Mouse (Mus musculus): Measurements from ENCODE around the gene Galnt10. TPM values are rescaled to one million over a fixed set of nuclear protein-coding genes. Genes with fewer than 3 reads are reported as not detected.

The Galnt10 gene
- polyA plus RNA-seq, 1 experiment: 19.4 TPM

DNA sequence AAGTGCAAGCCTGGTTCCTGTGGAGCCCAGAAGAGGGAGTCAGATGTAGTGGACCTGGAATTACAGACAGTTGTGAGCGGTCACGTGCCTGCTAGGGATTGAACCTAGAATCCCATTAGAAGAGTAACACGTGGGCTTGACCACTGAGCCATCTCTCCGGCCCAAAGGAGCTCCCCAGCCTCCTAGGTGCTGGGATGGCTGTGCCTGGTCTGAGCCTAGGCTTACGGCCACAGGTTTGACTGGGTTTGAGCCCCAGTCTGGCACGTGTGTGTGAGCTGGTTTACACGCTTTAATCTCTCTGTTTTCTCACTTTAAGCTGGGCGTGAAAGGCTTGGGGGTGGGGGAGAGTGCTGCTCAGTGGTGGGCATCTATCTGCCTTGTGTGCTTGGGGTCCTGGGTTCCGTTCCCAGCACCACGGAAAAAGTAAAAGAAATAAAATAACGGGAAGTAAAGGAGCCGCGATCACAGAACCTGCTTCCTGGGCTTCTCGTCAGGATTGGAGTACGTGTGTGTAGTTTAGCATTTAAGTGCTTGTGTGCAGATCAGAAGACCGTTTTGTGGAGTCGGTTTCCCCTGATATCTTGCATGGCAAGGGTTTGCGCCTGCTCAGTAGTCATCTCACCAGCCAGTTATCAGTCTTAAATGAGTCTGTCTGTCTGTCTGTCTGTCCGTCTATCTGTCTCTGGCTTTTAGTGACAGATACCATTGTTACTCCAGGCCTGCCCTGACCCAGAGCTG lies 16.4 kb downstream of the Galnt10 start:
- no peak for DNase-seq (ENCODE audit: low read depth in 1 of 2, low spot score in 2 of 2)
- WGBS: 83% methylated on average over 19 of the region's 19 CpGs
- H3K4me1 ChIP-seq (ENCODE audit: control insufficient read depth, insufficient read depth, insufficient read length): peaks cover 12% of the 10 kb centered on the region; the same call in 1 of the 2 replicates
- TF ChIP-seq POLR2A (IDR thresholded peaks at IDR 0.05; ENCODE audit: low read depth, low read length): no peak
- no peak for TF ChIP-seq CTCF (IDR thresholded peaks at IDR 0.05; ENCODE audit: extremely low read depth, insufficient read depth, insufficient read length, insufficient replicate concordance)
- no peaks in the 10 kb centered on the region for H3K27me3 ChIP-seq (ENCODE audit: control insufficient read depth, insufficient read depth, low read length)
- H3K27ac ChIP-seq (ENCODE audit: insufficient read depth, low read length): peak overlapping the region; percentile 10; the same call in 1 of the 2 replicates
- H3K4me3 ChIP-seq (ENCODE audit: extremely low read depth, insufficient read depth, insufficient read length): no peak overlapping the region
- H3K36me3 ChIP-seq (ENCODE audit: control insufficient read depth, insufficient read depth, low read length): no peaks in the 10 kb centered on the region

DNA sequence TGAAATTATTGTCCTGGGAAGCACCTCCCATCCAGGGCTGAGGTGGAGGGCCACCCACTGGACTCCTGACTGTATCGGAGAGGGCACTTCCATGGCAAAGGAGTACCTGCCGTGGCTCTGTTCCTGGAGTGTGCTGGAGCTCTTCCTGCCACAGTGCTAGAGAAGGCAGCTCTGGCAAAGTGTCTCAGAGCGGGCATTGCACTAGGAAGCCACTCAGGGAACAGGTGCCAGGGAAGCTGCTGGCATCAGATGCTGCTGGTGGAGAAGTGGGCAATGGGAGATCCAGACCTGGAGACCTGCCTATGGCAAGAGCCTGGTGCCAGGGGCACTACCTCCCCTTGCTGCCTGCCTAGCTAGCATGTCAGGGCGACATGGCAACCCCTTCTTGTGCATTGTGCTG lies 17.0 kb downstream of the Galnt10 start:
- no peaks in the 10 kb centered on the region for H3K36me3 ChIP-seq (ENCODE audit: control insufficient read depth, insufficient read depth, low read length)
- DNase-seq (ENCODE audit: low read depth in 1 of 2, low spot score in 2 of 2): no peak
- H3K27me3 ChIP-seq (ENCODE audit: control insufficient read depth, insufficient read depth, low read length): no peaks in the 10 kb centered on the region
- peak overlapping the region; percentile 10; the same call in 1 of the 2 replicates for H3K27ac ChIP-seq (ENCODE audit: insufficient read depth, low read length)
- no peak for TF ChIP-seq POLR2A (IDR thresholded peaks at IDR 0.05; ENCODE audit: low read depth, low read length)
- no peak for TF ChIP-seq CTCF (IDR thresholded peaks at IDR 0.05; ENCODE audit: extremely low read depth, insufficient read depth, insufficient read length, insufficient replicate concordance)
- WGBS: 95% methylated on average over 4 of the region's 4 CpGs
- peaks cover 12% of the 10 kb centered on the region; the same call in 1 of the 2 replicates for H3K4me1 ChIP-seq (ENCODE audit: control insufficient read depth, insufficient read depth, insufficient read length)
- H3K4me3 ChIP-seq (ENCODE audit: extremely low read depth, insufficient read depth, insufficient read length): no peak overlapping the region

DNA sequence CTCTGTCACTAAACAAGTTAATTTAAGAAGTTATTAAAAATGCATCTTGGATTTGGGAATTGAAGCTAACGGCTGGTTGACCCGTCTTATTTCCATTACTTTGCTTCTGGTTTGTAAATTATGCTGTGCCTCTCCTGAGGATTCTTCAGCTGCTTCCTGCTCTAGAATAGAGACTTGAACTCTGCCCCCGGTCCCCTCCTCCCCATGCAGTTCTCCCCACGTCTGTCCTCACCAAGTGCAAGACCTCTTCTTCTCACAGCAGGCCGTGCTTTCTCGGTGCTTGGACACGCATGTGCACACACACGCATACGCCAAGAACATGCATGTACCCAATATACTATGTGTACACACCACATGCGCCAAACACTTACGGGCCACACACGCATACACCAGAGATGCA lies 18.0 kb downstream of the Galnt10 start:
- WGBS: 85% methylated on average over 12 of the region's 12 CpGs
- Histone ChIP-seq H3K36me3 (ENCODE audit: control insufficient read depth, insufficient read depth, low read length) (no peaks in the 10 kb centered on the region), H3K27me3 (ENCODE audit: control insufficient read depth, insufficient read depth, low read length) (no peaks in the 10 kb centered on the region), H3K4me3 (ENCODE audit: extremely low read depth, insufficient read depth, insufficient read length) (no peak overlapping the region), H3K4me1 (ENCODE audit: control insufficient read depth, insufficient read depth, insufficient read length) (peaks cover 12% of the 10 kb centered on the region; the same call in 1 of the 2 replicates), H3K27ac (ENCODE audit: insufficient read depth, low read length) (no peak overlapping the region)
- TF ChIP-seq POLR2A (IDR thresholded peaks at IDR 0.05; ENCODE audit: low read depth, low read length) (no peak), CTCF (IDR thresholded peaks at IDR 0.05; ENCODE audit: extremely low read depth, insufficient read depth, insufficient read length, insufficient replicate concordance) (no peak)
- DNase-seq (ENCODE audit: low read depth in 1 of 2, low spot score in 2 of 2): no peak

DNA sequence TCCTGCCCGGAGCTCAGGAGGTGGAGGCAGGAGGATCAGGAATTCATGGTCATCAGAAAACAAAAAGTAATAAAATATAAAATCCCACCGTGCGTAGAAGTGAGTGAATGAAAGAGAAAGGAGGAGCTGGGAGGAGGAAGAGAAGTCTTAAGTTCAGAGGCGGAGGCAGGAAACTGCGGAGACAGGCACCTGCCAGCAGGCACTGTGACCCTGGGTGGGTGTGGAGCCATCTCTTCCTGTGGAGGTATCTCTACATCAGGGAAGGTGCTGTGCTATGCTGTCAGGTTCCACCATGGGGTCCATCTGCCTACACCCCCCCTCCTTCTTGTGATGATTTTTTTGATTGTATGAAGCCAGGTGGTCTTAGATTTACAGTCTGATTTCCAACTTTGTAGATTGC lies 19.5 kb downstream of the Galnt10 start:
- no peak for DNase-seq (ENCODE audit: low read depth in 1 of 2, low spot score in 2 of 2)

DNA sequence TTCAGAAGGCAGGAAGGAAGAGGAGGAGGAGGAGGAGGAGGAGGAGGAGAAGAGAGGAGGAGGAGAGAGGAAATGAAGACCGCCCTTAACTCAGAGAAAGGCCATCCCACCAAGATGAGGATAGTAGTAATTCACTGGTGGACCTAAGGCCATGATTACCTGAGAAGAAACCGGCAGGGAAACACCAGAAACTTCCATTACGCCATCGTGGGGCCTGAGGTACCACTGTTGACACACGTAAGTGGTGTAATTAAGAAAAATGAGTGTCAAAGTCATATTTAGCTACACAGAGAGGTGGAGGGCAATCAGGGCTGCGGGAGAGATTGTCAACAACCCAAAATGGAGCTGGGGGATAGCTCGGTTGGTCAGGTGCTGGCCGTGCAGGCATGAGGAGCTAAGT lies 23.0 kb downstream of the Galnt10 start:
- no peak for TF ChIP-seq CTCF (IDR thresholded peaks at IDR 0.05; ENCODE audit: extremely low read depth, insufficient read depth, insufficient read length, insufficient replicate concordance)
- Histone ChIP-seq H3K4me1 (ENCODE audit: control insufficient read depth, insufficient read depth, insufficient read length) (peaks cover 25% of the 10 kb centered on the region; the same call in 1 of the 2 replicates), H3K27ac (ENCODE audit: insufficient read depth, low read length) (0 out of 2 replicates have a peak overlapping the region, but pooled peaks have one; percentile 25), H3K27me3 (ENCODE audit: control insufficient read depth, insufficient read depth, low read length) (no peaks in the 10 kb centered on the region), H3K4me3 (ENCODE audit: extremely low read depth, insufficient read depth, insufficient read length) (no peak overlapping the region), H3K36me3 (ENCODE audit: control insufficient read depth, insufficient read depth, low read length) (no peaks in the 10 kb centered on the region)
- WGBS: 79% methylated on average over 8 of the region's 8 CpGs
- no peak for DNase-seq (ENCODE audit: low read depth in 1 of 2, low spot score in 2 of 2)

More for the DNA sequence above, 19.5 kb downstream of the Galnt10 start:
- Histone ChIP-seq H3K4me3 (ENCODE audit: extremely low read depth, insufficient read depth, insufficient read length) (no peak overlapping the region), H3K4me1 (ENCODE audit: control insufficient read depth, insufficient read depth, insufficient read length) (peaks cover 12% of the 10 kb centered on the region; the same call in 1 of the 2 replicates), H3K36me3 (ENCODE audit: control insufficient read depth, insufficient read depth, low read length) (no peaks in the 10 kb centered on the region), H3K27ac (ENCODE audit: insufficient read depth, low read length) (peak overlapping the region; percentile 55), H3K27me3 (ENCODE audit: control insufficient read depth, insufficient read depth, low read length) (no peaks in the 10 kb centered on the region)
- WGBS: 65% methylated on average over 5 of the region's 5 CpGs
- TF ChIP-seq CTCF (IDR thresholded peaks at IDR 0.05; ENCODE audit: extremely low read depth, insufficient read depth, insufficient read length, insufficient replicate concordance) (no peak), POLR2A (IDR thresholded peaks at IDR 0.05; ENCODE audit: low read depth, low read length) (no peak)

DNA sequence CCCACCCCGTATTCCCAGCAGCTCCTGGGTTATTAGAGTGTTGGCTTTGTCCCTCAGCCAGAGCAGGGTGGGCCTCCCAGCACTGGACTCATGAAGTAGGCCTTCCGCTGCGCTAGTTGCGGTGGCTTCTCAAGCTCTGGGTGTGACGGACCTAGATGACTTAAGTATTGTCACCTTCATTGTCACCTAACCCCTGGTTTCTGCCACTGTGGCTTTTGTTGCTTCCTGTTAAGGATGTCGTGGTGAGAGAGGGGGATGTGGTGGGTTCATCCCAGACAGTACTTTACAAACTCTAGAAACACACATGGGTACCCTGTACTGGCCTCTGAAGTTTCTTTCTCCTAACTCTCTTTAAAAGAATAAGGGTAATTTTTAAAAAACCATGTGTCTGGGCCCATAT lies 24.3 kb downstream of the Galnt10 start:
- no peaks in the 10 kb centered on the region for H3K36me3 ChIP-seq (ENCODE audit: control insufficient read depth, insufficient read depth, low read length)

GRCm38 (mm10) chr11:57671120-57671697 lies 26.0 kb downstream of the Galnt10 start:
- DNase-seq (ENCODE audit: low read depth in 1 of 2, low spot score in 2 of 2): no peak
- 64% methylated on average over 5 of the region's 5 CpGs for WGBS
- Histone ChIP-seq H3K4me3 (ENCODE audit: extremely low read depth, insufficient read depth, insufficient read length) (no peak overlapping the region), H3K4me1 (ENCODE audit: control insufficient read depth, insufficient read depth, insufficient read length) (peaks cover 34% of the 10 kb centered on the region), H3K27me3 (ENCODE audit: control insufficient read depth, insufficient read depth, low read length) (no peaks in the 10 kb centered on the region), H3K36me3 (ENCODE audit: control insufficient read depth, insufficient read depth, low read length) (no peaks in the 10 kb centered on the region), H3K27ac (ENCODE audit: insufficient read depth, low read length) (no peak overlapping the region)
- TF ChIP-seq CTCF (IDR thresholded peaks at IDR 0.05; ENCODE audit: extremely low read depth, insufficient read depth, insufficient read length, insufficient replicate concordance) (no peak), POLR2A (IDR thresholded peaks at IDR 0.05; ENCODE audit: low read depth, low read length) (no peak)

More for the DNA sequence above, 24.3 kb downstream of the Galnt10 start:
- H3K4me3 ChIP-seq (ENCODE audit: extremely low read depth, insufficient read depth, insufficient read length): no peak overlapping the region
- no peaks in the 10 kb centered on the region for H3K27me3 ChIP-seq (ENCODE audit: control insufficient read depth, insufficient read depth, low read length)
- H3K27ac ChIP-seq (ENCODE audit: insufficient read depth, low read length): no peak overlapping the region
- WGBS: 54% methylated on average over 6 of the region's 6 CpGs
- DNase-seq (ENCODE audit: low read depth in 1 of 2, low spot score in 2 of 2): peak in 1 of 2 experiments; percentile 39
- H3K4me1 ChIP-seq (ENCODE audit: control insufficient read depth, insufficient read depth, insufficient read length): peaks cover 28% of the 10 kb centered on the region
- no peak for TF ChIP-seq POLR2A (IDR thresholded peaks at IDR 0.05; ENCODE audit: low read depth, low read length)
- TF ChIP-seq CTCF (IDR thresholded peaks at IDR 0.05; ENCODE audit: extremely low read depth, insufficient read depth, insufficient read length, insufficient replicate concordance): no peak

Measured in spleen, adult 2 months (tissue).